Mouse (Mus musculus): Measurements from ENCODE around the gene Supt20.

GRCm38 (mm10) chr3:54672557-54673529 is 19.8 kb upstream of the Supt20 start:
- TF ChIP-seq CTCF (IDR thresholded peaks at IDR 0.05; ENCODE audit: borderline replicate concordance, insufficient read depth, low read depth, low read length): no peak
- TF ChIP-seq POLR2A (IDR thresholded peaks at IDR 0.05; ENCODE audit: borderline replicate concordance, insufficient read depth, low read length): no peak
